Mouse (Mus musculus) right cerebral cortex, postnatal 25 days (tissue): ENCODE data around the gene St7.
"Not testable (repeated sequence)": the region's sequence is repeated elsewhere in the genome, so short reads cannot be mapped to it uniquely, and the experiment has no call there.

Source experiments
- DNase-seq: peaks from one replicate; pipeline ENCODE4 v3.0.0; 2022

St7 gene

GRCm38 (mm10) chr6:17692647-17693046 lies at the start of gene St7:
Gene St7, plus strand, starts transcription at chr6:17692933.
- no peak for DNase-seq

GRCm38 (mm10) chr6:17646107-17646506 lies 46.6 kb upstream of the St7 start:
- no peak for DNase-seq

GRCm38 (mm10) chr6:17652132-17652531 lies 40.6 kb upstream of the St7 start:
- no peak for DNase-seq

GRCm38 (mm10) chr6:17655080-17655479 lies 37.7 kb upstream of the St7 start:
- DNase-seq, result no peak

GRCm38 (mm10) chr6:17657308-17657707 lies 35.4 kb upstream of the St7 start:
- peak; percentile 55 for DNase-seq

GRCm38 (mm10) chr6:17665348-17665747 lies 27.4 kb upstream of the St7 start:
- DNase-seq, result no peak

- DNase-seq, result no peak
Measured at GRCm38 (mm10) chr6:17666024-17666423, 26.7 kb upstream of the St7 start.

GRCm38 (mm10) chr6:17667813-17668212 lies 24.9 kb upstream of the St7 start:
- DNase-seq, result no peak

GRCm38 (mm10) chr6:17668334-17668733 lies 24.4 kb upstream of the St7 start:
- no peak for DNase-seq

- DNase-seq, result no peak
Measured at GRCm38 (mm10) chr6:17669826-17670225, 22.9 kb upstream of the St7 start.

GRCm38 (mm10) chr6:17675019-17675756 lies 17.5 kb upstream of the St7 start:
- DNase-seq, result peak; percentile 28

GRCm38 (mm10) chr6:17677008-17677407 lies 15.7 kb upstream of the St7 start:
- DNase-seq, result no peak

- no peak for DNase-seq
Measured at GRCm38 (mm10) chr6:17680266-17680925, 12.3 kb upstream of the St7 start.

- DNase-seq, result no peak
Measured at GRCm38 (mm10) chr6:17681810-17682209, 10.9 kb upstream of the St7 start.

- DNase-seq, result no peak
Measured at GRCm38 (mm10) chr6:17688676-17689075, 4.1 kb upstream of the St7 start.

- peak; percentile 70 for DNase-seq
Measured at GRCm38 (mm10) chr6:17693726-17694549, 1.2 kb downstream of the St7 start.

- peak; percentile 61 for DNase-seq
Measured at GRCm38 (mm10) chr6:17694550-17694951, 1.8 kb downstream of the St7 start.

GRCm38 (mm10) chr6:17696321-17696734 lies 3.6 kb downstream of the St7 start:
- DNase-seq, result peak; percentile 58

- no peak for DNase-seq
Measured at GRCm38 (mm10) chr6:17700936-17701612, 8.3 kb downstream of the St7 start.

- DNase-seq, result not testable (repeated sequence)
Measured at GRCm38 (mm10) chr6:17704038-17704437, 11.3 kb downstream of the St7 start.

- DNase-seq, result no peak
Measured at GRCm38 (mm10) chr6:17705973-17706372, 13.2 kb downstream of the St7 start.

GRCm38 (mm10) chr6:17718978-17719377 lies 26.2 kb downstream of the St7 start:
- DNase-seq, result no peak

GRCm38 (mm10) chr6:17719423-17719822 lies 26.7 kb downstream of the St7 start:
- DNase-seq, result no peak
